Mouse (Mus musculus) Patski (cell line): Measurements from ENCODE around the gene Klf13. TPM values are rescaled to one million over a fixed set of nuclear protein-coding genes. Genes with fewer than 3 reads are reported as not detected.

ENCODE experiments used
- ATAC-seq: fragments of 100-300 bp; one replicate; pipeline ENCODE4 v1.8.0; 2021
- CTCF ChIA-PET: fragments of 350-600 bp; sonication (Branson Sonifier 250); formaldehyde crosslinking; loops from one replicate; lab custom pipeline; 2022; ENCODE audit warnings: inconsistent platforms; lab: Charles Lee
- POLR2A ChIA-PET: fragments of 350-600 bp; sonication (Branson Sonifier 250); formaldehyde crosslinking; loops from one replicate; lab custom pipeline; 2022; ENCODE audit warnings: antibody characterized with exemption, inconsistent platforms; lab: Charles Lee
- DNase-seq: peaks from one replicate; pipeline ENCODE4 v3.0.0-alpha.2; 2011; ENCODE audit warnings: low read depth, low spot score
- H3K27me3 ChIP-seq: fragments of 371-371 bp; one replicate; pipeline ENCODE4 v1.5.1; 2021
- CTCF ChIP-seq: fragments of 100-300 bp; IDR thresholded peaks from one replicate; pipeline ENCODE4 v1.5.1; 2021
- in situ Hi-C: fragments of 300-500 bp; cut with MboI; formaldehyde crosslinking; loops from 3 replicates; pipeline ENCODE4 v1.11.1; 2018; ENCODE audit warnings: low pct_unique_long_range_greater_than_20kb, mixed read lengths
- polyA plus RNA-seq: library from polyadenylated mRNA; unstranded; gene quantifications from one replicate; pipeline ENCODE4 v1.2.3, GENCODE M21; 2021

Gene Klf13
- polyA plus RNA-seq, 1 experiment from 2014 or later = 20.0 TPM

DNA sequence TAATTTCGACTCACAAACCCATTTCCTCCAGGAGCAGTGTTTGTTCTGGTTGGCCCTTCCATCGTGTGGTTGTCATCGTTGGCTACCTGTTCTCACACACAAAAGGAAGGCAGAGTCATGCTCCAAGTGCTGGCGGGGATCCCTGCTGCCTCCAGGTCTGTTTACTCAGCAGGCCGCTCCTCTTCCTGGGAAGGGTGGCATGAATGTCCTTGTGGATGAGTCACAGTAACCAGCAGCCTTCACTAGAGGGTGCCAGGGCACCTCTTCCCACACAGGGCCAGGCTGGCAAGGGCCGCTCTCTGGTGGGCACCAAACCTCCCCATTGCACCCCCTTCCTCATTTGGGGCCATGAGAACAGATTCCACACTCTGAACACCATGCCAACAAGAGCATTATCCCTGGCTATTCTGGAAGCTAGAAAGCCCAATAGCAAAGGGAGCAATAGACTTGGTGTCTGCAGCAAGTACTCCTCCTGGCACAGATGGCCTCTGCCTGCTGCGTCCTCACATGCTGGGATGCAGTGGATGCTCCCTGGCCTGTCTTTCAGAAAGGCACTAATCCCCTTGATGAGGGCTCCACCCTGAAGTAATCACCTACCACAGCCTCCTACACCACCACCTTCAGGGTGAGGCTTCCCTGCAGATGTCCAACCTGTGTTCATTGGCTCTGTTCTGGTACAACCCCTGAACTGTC is 86.7 kb downstream of the Klf13 start:
- peak; percentile 41 for DNase-seq

More for the DNA sequence above, 86.7 kb downstream of the Klf13 start:
- no peaks in the 10 kb centered on the region for H3K27me3 ChIP-seq
- ATAC-seq = peak; percentile 97
- CTCF ChIA-PET = interaction anchor here (1.0 to 1.3 kb wide), 2 partner anchors 52 to 98 kb away, joined by 4 read pairs; no protein-coding TSS in a partner anchor
- in situ Hi-C loops = loop anchor here (10.0 kb wide), 2 partner anchors 213 to 303 kb away; partner anchors contain the start of gene Trpm1
- POLR2A ChIA-PET = no interaction called here
- peak; percentile 68 for TF ChIP-seq CTCF

Other genes with a start within 250 kb of the Klf13 start
- gene E030018B13Rik, start 22.1 kb downstream of the Klf13 start, polyA plus RNA-seq = not detected
- 0.28 TPM for gene Trpm1, start 214.9 kb upstream of the Klf13 start, polyA plus RNA-seq